Mouse (Mus musculus): ENCODE measurements around the gene Zfp423.

DNA sequence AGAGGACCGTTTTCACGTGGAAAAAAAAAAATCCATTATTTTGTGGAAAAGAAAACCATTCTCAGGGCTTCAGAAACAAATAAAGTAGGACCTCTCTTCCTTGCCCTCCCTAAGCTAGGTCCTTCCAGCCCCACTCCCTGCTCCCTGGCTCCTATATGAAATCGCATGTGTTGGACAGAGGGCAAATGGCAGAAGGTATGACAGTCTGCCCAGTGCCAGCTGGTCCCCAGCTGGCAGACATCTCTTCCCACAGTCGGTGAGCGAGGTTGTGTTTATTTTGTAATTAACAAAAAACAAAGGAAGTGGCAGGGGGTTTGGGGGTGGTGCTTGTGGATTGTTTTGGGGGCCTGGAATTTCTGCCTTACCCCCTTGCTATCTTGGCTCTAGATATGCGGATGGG lies 339.2 kb downstream of the Zfp423 start:
- TF ChIP-seq CTCF (conservative IDR thresholded peaks at IDR 0.05; ENCODE audit: low read length) (no peak), NANOG (IDR thresholded peaks at IDR 0.05; ENCODE audit: borderline replicate concordance, low read length) (no peak), POU5F1 (IDR thresholded peaks at IDR 0.05; ENCODE audit: borderline replicate concordance, low read length) (no peak)
